Mouse (Mus musculus) olfactory bulb, adult 2 months (tissue): ENCODE data around the gene Tmem92.

Source experiments
- CTCF ChIP-seq: fragments of 200-500 bp; IDR thresholded peaks from 2 replicates; pipeline ENCODE4 v1.5.1; 2012; ENCODE audit warnings: low read depth, mild to moderate bottlenecking, low read length, moderate library complexity; ENCODE audit not compliant: insufficient read depth
- POLR2A ChIP-seq: fragments of 200-500 bp; IDR thresholded peaks from 2 replicates; pipeline ENCODE4 v1.6.1; 2012; ENCODE audit warnings: mild to moderate bottlenecking, low read depth, low read length, moderate library complexity; ENCODE audit not compliant: insufficient read depth

DNA sequence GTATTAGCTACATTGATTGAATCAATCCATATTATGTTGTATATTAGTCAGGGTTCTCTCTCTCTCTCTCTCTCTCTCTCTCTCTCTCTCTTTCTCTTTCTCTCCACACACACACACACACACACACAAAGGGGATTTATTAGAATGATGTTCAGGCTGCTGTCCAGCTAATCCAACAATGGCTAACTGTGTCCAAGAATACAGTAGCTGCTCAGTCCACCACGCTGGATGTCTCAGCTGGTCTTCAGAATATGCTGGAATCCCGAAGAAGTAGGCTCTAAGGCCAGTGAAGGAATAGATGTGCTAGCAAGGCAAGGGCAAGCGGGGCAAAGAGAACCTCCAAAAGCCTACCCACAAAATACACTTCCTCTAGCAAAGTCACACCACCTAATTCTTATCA is 55.2 kb downstream of the Tmem92 start:
- no peak for TF ChIP-seq CTCF
- no peak for TF ChIP-seq POLR2A
